Mouse (Mus musculus): ENCODE measurements at regions not wholly inside any gene's neighbourhood (a gene's known extent, or its start where the extent isn't known, plus 50 kb on each side); places are given as distances from the start of the nearest gene placed in this dataset.

GRCm38 (mm10) chr4:83915871-83916270, 390.5 kb downstream of the Ccdc171 start:
- DNase-seq (ENCODE audit: low read depth, low spot score): no peak

GRCm38 (mm10) chr4:83917009-83917408, 391.7 kb downstream of the Ccdc171 start:
- DNase-seq (ENCODE audit: low read depth, low spot score): no peak

GRCm38 (mm10) chr4:83918093-83918492, 392.7 kb downstream of the Ccdc171 start:
- DNase-seq (ENCODE audit: low read depth, low spot score): no peak

DNA sequence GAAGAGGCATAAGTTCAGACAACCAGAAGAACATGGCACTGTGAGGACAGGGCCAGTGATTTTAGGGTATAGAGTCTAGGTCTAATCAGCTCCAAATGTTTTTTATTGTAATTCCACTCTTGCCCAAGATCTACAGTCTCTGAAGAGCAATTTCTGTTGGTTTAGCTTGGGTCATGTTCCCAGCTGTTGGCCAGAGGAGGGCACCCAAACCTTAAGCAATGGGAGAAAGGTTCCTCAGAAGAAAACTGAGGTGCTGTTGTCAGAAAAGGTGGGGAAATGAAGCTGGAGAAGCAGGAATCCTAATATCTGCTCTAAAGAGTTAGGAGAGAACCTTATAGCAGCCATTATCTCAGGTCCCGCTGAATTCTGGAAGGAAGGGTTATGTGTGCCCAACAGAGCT, 393.7 kb downstream of the Ccdc171 start:
- DNase-seq (ENCODE audit: low read depth, low spot score): no peak

GRCm38 (mm10) chr4:83925118-83925842, 399.9 kb downstream of the Ccdc171 start:
- DNase-seq (ENCODE audit: low read depth, low spot score): no peak

DNA sequence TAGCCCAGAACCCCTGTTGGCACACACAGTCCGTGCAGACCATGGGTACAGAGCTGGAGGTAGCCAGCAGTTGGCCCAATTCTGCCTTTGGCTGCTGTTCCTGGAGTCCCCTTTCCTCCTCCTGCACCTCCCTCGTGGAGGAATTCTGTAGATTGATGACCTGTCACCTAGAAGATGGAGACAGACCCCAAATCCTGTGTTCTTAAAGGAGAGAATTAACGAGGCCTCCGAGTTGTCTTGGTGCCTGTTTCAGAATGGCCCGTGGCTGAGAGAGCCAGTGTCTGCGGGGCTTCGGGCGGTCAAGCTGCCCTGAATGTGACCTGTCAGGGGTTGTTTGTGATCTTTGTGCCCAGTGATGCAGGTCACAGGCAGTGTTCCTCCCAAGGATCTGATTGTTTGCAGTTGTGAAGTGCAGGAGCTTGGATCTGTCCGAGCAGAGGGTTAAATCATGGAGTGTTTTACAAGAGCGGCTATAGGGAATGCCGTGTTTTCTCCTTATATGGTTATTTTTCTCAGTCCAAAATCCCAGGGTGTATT, 400.9 kb downstream of the Ccdc171 start:
- no peak for DNase-seq (ENCODE audit: low read depth, low spot score)

- DNase-seq (ENCODE audit: low read depth, low spot score): no peak
Measured at GRCm38 (mm10) chr4:83931897-83932654, 406.7 kb downstream of the Ccdc171 start.

DNA sequence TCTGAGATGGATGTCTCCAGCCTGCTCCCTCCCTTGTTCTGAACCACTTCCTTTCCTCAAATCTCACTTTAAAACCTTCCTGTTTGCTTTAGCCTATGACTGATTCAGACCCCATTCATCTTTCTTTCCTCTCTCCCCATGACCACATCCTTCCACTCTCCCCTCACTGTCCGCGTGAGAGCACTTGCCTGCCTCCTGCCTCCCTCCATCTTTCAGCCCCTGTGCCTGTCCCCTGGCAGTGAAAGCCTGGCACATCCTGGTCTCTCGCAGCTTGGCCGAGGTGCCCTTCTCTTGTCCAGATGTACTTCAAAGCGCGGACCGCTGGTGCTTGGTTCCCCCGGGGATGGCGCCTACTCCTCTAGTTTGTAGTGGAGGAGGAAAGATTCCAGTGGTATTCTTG, 416.3 kb downstream of the Ccdc171 start:
- DNase-seq (ENCODE audit: low read depth, low spot score): no peak

GRCm38 (mm10) chr4:83949612-83950011, 424.3 kb downstream of the Ccdc171 start:
- DNase-seq (ENCODE audit: low read depth, low spot score): no peak

DNA sequence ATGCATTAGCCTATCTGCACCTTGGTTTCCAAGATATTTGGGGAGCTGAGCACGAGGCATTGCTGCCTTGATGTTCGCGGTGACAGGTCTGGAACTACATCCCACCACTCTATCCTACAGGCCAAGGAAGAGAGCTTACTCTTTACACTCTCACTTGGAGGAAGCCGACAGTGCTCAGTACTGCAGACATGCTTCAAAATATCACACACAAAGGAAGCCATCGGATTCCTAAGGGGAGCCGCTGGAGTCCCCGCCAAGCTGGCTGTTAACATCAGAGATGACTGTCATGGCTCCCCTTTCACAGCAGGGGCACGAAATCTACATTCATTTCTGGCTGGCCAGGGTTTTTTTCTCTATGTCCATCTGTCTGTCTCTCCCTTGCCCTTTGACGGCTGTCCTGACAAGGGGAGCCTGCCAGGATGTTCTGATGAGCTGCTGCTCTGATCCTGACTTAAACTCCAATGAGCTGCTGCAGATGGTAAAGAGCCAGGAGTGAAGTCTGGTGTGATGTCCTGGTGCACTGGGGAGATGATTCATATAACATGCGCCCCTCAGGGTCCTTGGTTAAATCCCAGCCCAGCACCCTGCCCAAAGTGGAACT, 425.6 kb downstream of the Ccdc171 start:
- no peak for DNase-seq (ENCODE audit: low read depth, low spot score)

DNA sequence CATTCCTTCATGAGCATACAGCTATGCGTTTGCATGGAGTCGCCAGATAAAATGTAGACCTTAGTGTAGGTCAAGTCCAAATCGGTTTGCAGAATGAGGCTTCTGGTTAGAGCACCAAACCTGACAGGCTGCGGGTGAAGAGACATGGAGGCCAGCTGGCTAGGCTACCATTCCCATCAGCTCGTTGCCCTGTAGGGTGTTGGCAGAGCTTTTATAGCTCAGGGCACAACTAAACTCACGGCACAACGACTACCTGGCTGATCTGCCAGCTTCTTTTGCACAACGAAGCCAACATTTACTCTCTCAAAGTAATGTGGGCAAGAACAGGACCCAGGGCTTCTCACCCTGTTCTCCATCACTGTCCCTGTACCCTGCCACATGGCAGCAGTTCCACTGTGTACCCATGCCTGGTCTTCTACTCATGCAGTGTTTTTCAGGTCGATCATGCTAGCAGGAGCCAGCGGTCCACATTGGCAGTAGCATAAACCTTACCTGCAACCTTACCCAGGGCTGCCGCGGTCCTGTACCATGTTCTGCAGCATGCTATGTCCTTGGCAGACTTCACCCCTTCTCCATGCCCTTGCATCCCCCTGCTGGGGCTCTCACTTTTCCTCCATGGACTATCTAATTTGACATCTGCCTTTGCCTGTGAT, 431.0 kb downstream of the Ccdc171 start:
- no peak for DNase-seq (ENCODE audit: low read depth, low spot score)

DNA sequence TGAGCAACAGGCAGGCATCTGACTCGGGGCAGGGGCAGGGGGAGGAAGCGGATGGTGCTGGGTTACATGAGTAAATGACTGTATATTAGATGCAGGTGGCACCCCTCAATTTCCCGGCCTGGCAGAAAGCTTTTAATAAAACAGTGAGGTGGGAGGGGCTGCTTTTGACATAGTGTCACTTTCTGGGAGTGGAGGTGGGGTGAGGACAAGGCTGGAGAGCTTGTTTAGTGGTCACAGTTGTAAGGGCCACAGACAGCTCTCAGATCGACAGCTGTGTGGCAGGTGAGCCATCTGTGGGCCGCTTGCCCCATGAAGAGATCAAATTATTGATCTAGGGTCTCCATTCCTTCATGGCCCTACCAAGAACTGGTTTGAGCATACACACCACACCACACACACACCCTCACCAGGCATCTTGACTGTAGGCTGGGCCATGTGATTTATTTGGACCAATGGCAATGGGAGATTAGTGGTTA, 431.9 kb downstream of the Ccdc171 start:
- no peak for DNase-seq (ENCODE audit: low read depth, low spot score)

DNA sequence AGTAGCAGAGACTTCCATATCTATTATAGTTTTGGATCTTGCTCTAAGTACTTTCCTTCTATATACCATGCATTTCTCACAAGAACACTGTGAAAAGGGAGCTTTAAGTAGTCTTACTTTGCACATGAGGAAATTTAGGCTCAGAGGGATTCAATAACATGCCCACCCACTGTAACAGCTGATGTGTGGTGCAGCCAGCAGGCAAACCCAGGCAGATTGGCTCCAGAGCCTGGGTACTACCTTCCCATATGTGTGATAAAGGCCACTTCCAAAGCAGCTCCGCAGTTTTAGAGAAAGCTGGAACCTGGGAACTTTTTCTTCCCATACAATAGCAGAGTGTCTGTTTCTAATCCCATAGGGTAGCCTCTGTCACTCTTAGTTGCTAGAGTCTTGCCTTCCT, 441.6 kb downstream of the Ccdc171 start:
- no peak for DNase-seq (ENCODE audit: low read depth, low spot score)

- DNase-seq (ENCODE audit: low read depth, low spot score): no peak
Measured at GRCm38 (mm10) chr4:83973162-83973561, 447.8 kb downstream of the Ccdc171 start.

GRCm38 (mm10) chr4:83974214-83975012, 449.1 kb downstream of the Ccdc171 start:
- no peak for DNase-seq (ENCODE audit: low read depth, low spot score)

DNA sequence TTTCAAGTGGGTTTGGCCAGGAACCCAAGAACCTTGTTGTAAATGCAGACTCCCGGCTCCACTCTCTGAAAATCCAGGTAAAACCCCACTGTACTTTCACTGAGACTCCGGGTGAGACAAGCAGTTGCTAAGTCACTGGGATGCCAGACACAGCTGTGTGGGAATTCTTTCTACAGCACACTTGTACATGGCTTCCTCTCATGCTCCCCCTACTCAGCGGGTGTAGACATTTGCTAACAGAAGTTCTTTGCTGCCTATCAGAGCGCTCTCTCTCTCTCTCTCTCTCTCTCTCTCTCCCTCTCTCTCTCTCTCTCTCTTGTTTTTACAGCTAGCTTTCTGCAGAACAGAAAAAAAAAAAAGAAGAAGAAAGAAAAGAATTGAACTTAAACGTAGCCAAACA, 450.2 kb downstream of the Ccdc171 start:
- DNase-seq (ENCODE audit: low read depth, low spot score): no peak

DNA sequence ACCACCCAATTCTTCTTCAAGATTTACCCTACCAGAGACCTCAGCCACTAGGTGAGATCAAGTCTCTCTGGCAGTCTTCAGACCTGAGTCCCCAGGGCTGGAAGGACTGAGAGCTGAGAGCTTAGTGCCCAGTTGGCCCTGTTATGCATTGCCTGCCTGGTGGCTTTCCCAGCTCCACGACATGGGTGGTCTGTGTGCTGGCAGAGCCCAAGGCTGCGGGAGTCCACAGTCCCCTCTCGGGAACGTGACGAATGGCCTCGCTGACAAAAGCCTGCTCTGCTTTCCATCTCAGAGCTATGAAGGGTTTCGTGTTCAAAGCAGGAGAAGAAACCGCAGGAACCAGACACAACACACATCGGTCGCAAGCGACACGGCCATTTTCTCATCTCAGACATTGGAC, 450.7 kb downstream of the Ccdc171 start:
- no peak for DNase-seq (ENCODE audit: low read depth, low spot score)

GRCm38 (mm10) chr4:83979088-83979487, 453.7 kb downstream of the Ccdc171 start:
- no peak for DNase-seq (ENCODE audit: low read depth, low spot score)

DNA sequence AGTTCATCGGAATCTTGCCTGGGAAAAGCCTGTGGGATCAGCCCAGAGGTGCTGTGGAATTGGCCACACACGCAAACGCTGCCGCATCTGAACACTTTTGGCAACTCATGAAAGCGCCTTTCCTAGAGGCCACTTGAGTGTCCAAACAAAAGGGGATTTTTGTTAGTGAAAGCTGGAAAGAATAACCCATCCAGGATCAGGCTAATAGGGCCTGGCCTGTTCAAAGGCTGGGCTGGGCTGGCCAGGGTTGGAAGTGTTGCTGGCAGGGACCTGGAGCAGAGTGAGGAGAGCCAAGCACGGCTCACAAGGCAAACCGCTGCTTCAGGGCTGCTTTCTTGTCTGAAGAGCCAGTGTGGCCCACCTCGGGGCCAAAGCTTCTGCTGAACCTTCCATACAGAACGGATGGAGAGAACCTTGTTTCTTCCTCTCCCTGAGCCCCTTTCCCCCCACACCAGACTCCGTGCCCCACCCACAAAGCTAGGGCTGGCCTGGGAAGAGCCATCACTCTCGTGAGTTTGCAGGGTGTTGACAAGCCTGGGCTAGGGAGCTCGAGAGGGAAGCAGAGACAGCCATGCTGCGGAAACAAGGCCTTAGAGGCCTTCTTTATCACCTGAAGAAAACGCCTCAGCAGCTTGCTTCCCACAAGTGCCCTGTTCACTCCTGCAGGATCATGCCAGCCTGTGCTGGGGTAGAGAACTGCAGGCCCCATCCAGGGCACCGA, 459.5 kb downstream of the Ccdc171 start:
- no peak for DNase-seq (ENCODE audit: low read depth, low spot score)

GRCm38 (mm10) chr4:83985451-83985850, 460.1 kb downstream of the Ccdc171 start:
- no peak for DNase-seq (ENCODE audit: low read depth, low spot score)
